25 mouse cellular contexts compared by ENCODE assay signal in the genomic region with DNA sequence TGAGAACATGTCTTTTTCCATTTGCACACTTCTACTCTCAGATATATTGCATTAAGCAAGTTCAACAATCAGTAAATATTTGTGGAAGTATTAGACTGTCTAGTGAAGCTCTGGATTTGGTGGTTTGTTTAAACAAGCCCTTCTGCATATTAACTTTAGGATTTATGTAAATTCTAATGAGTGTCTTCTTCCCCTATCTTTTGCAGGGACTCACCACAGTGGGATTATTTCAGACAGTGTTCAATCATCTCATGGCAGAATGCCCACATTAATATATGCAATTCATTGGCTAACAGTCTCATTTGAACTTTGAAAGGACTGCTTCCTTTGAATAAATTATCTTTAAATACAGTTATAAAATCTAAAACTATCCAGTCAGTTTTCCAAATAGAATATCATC.
"Had no signal": no experiment of that assay in that cellular context is flagged by ENCODE, and none has a peak within 500 bp of the region (broad histone marks: within the 10 kb centered on the region; RNA-seq: fewer than 3 reads in every experiment).

No protein-coding gene starts in this region.

- H3K4me2 ChIP-seq: heart, embryonic 12.5 days; hindbrain, embryonic 12.5 days; hindbrain, embryonic 14.5 days; intestine, embryonic 15.5 days; limb, embryonic 13.5 days; limb, embryonic 15.5 days had no signal

- H3K27me3 ChIP-seq: heart, embryonic 12.5 days; hindbrain, embryonic 12.5 days; intestine, embryonic 15.5 days; limb, embryonic 13.5 days; limb, embryonic 15.5 days had no signal

- H3K36me3 ChIP-seq: heart, embryonic 10.5 days; heart, embryonic 12.5 days; hindbrain, embryonic 10.5 days; hindbrain, embryonic 12.5 days; intestine, embryonic 15.5 days; limb, embryonic 13.5 days; limb, embryonic 15.5 days had no signal

- H3K9me3 ChIP-seq: heart, embryonic 10.5 days; heart, embryonic 12.5 days; hindbrain, embryonic 10.5 days; hindbrain, embryonic 12.5 days; intestine, embryonic 15.5 days; limb, embryonic 13.5 days; limb, embryonic 15.5 days had no signal

- DNase-seq: gastrocnemius, adult 2 months; gastrocnemius, postnatal 10 days; gastrocnemius, postnatal 25 days; heart, adult 18-20 months; heart, postnatal 10 days; heart, postnatal 4 days; kidney, adult 18-20 months; kidney, adult 8-10 months; kidney, postnatal 14 days; kidney, postnatal 36 days; layer of hippocampus, adult 9-11 months; layer of hippocampus, postnatal 36 days; left cerebral cortex, postnatal 4 days had no signal

- ATAC-seq: hindbrain, embryonic 16.5 days; inflammation-experienced regulatory T-cells, adult 6 months; intestine, embryonic 15.5 days; intestine, postnatal 0 days had no signal

- H3K4me1 ChIP-seq: heart, embryonic 10.5 days; heart, embryonic 12.5 days; hindbrain, embryonic 10.5 days; hindbrain, embryonic 12.5 days; intestine, embryonic 15.5 days; limb, embryonic 13.5 days; limb, embryonic 15.5 days had no signal

- H3K4me3 ChIP-seq: gastrocnemius, adult 2 months; heart, embryonic 10.5 days; heart, embryonic 12.5 days; hindbrain, embryonic 10.5 days; hindbrain, embryonic 12.5 days; intestine, embryonic 15.5 days; limb, embryonic 13.5 days; limb, embryonic 15.5 days had no signal

- H3K27ac ChIP-seq: gastrocnemius, adult 2 months; heart, embryonic 10.5 days; hindbrain, embryonic 10.5 days; hindbrain, embryonic 12.5 days; hindbrain, embryonic 14.5 days; intestine, embryonic 15.5 days; kidney, postnatal 0 days; limb, embryonic 13.5 days; limb, embryonic 15.5 days had no signal

- H3K9ac ChIP-seq: heart, embryonic 12.5 days; hindbrain, embryonic 12.5 days; hindbrain, embryonic 14.5 days; intestine, embryonic 15.5 days; limb, embryonic 13.5 days; limb, embryonic 15.5 days had no signal
